Mouse (Mus musculus): Measurements from ENCODE around the gene Vdac2.

DNA sequence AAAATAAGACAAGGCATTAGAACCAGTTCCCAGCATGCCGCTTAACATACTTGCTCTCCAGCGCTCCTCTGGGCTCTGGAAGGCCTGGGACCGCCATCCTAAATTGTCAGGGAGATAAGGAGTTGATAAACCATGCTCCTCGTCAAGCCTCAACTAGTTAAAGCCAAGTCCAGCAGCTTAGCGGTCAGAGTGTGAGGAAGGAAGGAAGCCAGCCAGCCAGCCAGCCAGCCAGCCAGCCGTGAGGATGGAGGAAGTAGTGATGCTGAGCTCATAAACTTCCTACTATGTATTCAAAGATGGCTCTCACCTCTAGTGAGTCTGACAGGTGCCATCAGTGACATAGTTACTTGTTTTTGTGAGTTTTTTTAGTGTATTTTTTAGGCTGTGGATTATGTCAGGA, 18.2 kb downstream of the Vdac2 start:
- TF ChIP-seq CTCF (IDR thresholded peaks at IDR 0.05; ENCODE audit: control insufficient read depth, insufficient read depth, insufficient replicate concordance, low read depth, low read length) (no peak), POLR2A (IDR thresholded peaks at IDR 0.05; ENCODE audit: control insufficient read depth, low read depth, low read length) (no peak)
